Mouse (Mus musculus) lung, postnatal 0 days (tissue): ENCODE data around the gene Cachd1. TPM values are rescaled to one million over a fixed set of nuclear protein-coding genes. Genes with fewer than 3 reads are reported as not detected.
A peak's percentile ranks its signal among the peaks of the same experiment; 100 is the strongest.

Experiments used
- ATAC-seq: fragments of 200-750 bp; cut with Nextera tagmentation; 2 replicates; pipeline ENCODE4 v1.8.0; 2017; ENCODE audit warnings: moderate library complexity
- DNase-seq: peaks from one replicate; pipeline ENCODE4 v3.0.0-alpha.2; 2016; ENCODE audit warnings: low spot score
- H3K27ac ChIP-seq: fragments of 300-500 bp; sonication (generic); 2 replicates; pipeline ENCODE4 v1.5.1; 2014; ENCODE audit warnings: antibody characterized with exemption, mild to moderate bottlenecking, low read length, mixed read lengths
- H3K27me3 ChIP-seq: fragments of 300-500 bp; sonication (generic); replicated peaks from 2 replicates; pipeline ENCODE4 v1.6.1; 2014; ENCODE audit warnings: low read length, mixed read lengths; ENCODE audit not compliant: insufficient read depth
- H3K36me3 ChIP-seq: fragments of 300-500 bp; sonication (generic); 2 replicates; pipeline ENCODE4 v1.6.1; 2014; ENCODE audit warnings: low read length, mixed read lengths; ENCODE audit not compliant: insufficient read depth
- H3K4me1 ChIP-seq: fragments of 300-500 bp; sonication (generic); 2 replicates; pipeline ENCODE4 v1.6.1; 2014; ENCODE audit warnings: antibody characterized with exemption, low read depth, low read length, mixed read lengths; ENCODE audit not compliant: insufficient read depth
- H3K4me2 ChIP-seq: fragments of 300-500 bp; sonication (generic); replicated peaks from 2 replicates; pipeline ENCODE4 v1.6.1; 2014; ENCODE audit warnings: low read depth, mild to moderate bottlenecking, low read length, moderate library complexity, mixed read lengths
- H3K4me3 ChIP-seq: fragments of 300-500 bp; sonication (generic); 2 replicates; pipeline ENCODE4 v1.5.1; 2014; ENCODE audit warnings: low read depth, low read length
- H3K9ac ChIP-seq: fragments of 300-500 bp; sonication (generic); replicated peaks from 2 replicates; pipeline ENCODE4 v1.6.1; 2014; ENCODE audit warnings: low read depth, mild to moderate bottlenecking
- H3K9me3 ChIP-seq: fragments of 300-500 bp; sonication (generic); 2 replicates; pipeline ENCODE4 v1.6.1; 2016; ENCODE audit warnings: low read length, mixed read lengths
- CTCF ChIP-seq: IDR thresholded peaks from 2 replicates; pipeline ENCODE4 v1.5.1; 2016; ENCODE audit warnings: antibody characterized with exemption, mild to moderate bottlenecking
- EP300 ChIP-seq: IDR thresholded peaks from 2 replicates; pipeline ENCODE4 v1.6.1; 2016; ENCODE audit warnings: antibody characterized with exemption, mild to moderate bottlenecking, control low read depth
- WGBS: fragments of 180-500 bp; shearing (Covaris S2); extraction: QIAGEN DNeasy Blood & Tissue Kit; methylation state at CpG from one replicate; pipeline ENCODE4 v1.1.7; 2014; 5-methylcytosine and 5-hydroxymethylcytosine counted together
- polyA plus RNA-seq: library from polyadenylated mRNA; unstranded; fragments of >200 nt; fragmentation: Nextera tagmentation; extraction: Ambion mirVana; gene quantifications from 2 replicates; pipeline ENCODE4 v1.2.1, GENCODE M21; 2015

Gene Cachd1
- polyA plus RNA-seq, 1 experiment from 2014 or later = 10.3 TPM

GRCm38 (mm10) chr4:100917511-100917910 lies 141.0 kb downstream of the Cachd1 start:
- 84% methylated on average over 1 of the region's 1 CpGs for WGBS
- no peak for TF ChIP-seq EP300
- TF ChIP-seq CTCF = no peak
- no peak for ATAC-seq
- Histone ChIP-seq H3K27me3 (no peaks in the 10 kb centered on the region), H3K9me3 (no peaks in the 10 kb centered on the region), H3K27ac (no peak overlapping the region), H3K36me3 (no peaks in the 10 kb centered on the region), H3K4me3 (no peak overlapping the region), H3K9ac (no peak overlapping the region), H3K4me2 (no peak overlapping the region), H3K4me1 (no peaks in the 10 kb centered on the region)
- DNase-seq = no peak

GRCm38 (mm10) chr4:100920413-100920812 lies 143.9 kb downstream of the Cachd1 start:
- H3K9ac ChIP-seq = no peak overlapping the region
- H3K4me3 ChIP-seq = no peak overlapping the region
- no peaks in the 10 kb centered on the region for H3K36me3 ChIP-seq
- no peaks in the 10 kb centered on the region for H3K27me3 ChIP-seq
- no peak overlapping the region for H3K27ac ChIP-seq
- WGBS = 59% methylated on average over 1 of the region's 1 CpGs
- H3K4me1 ChIP-seq = no peaks in the 10 kb centered on the region
- no peaks in the 10 kb centered on the region for H3K9me3 ChIP-seq
- DNase-seq (no peak), ATAC-seq (no peak)
- no peak overlapping the region for H3K4me2 ChIP-seq
- no peak for TF ChIP-seq CTCF
- TF ChIP-seq EP300 = no peak

- no peak overlapping the region for H3K4me3 ChIP-seq
- H3K27ac ChIP-seq = no peak overlapping the region
- DNase-seq = peak; percentile 88
- H3K9me3 ChIP-seq = no peaks in the 10 kb centered on the region
- no peaks in the 10 kb centered on the region for H3K36me3 ChIP-seq
- no peaks in the 10 kb centered on the region; the same call in 1 of the 2 replicates for H3K4me1 ChIP-seq
- H3K9ac ChIP-seq = no peak overlapping the region
- ATAC-seq = peak; percentile 93
- 33% methylated on average over 11 of the region's 11 CpGs for WGBS
- H3K4me2 ChIP-seq = peak overlapping the region; percentile 27; the same call in 1 of the 2 replicates
- peak; percentile 80 for TF ChIP-seq EP300
- TF ChIP-seq CTCF = no peak
- no peaks in the 10 kb centered on the region for H3K27me3 ChIP-seq
Observed at GRCm38 (mm10) chr4:100922816-100923554, 146.5 kb downstream of the Cachd1 start.

GRCm38 (mm10) chr4:100923598-100923997 lies 147.1 kb downstream of the Cachd1 start:
- no peak for TF ChIP-seq CTCF
- no peak for TF ChIP-seq EP300
- WGBS = 25% methylated on average over 6 of the region's 6 CpGs
- DNase-seq (peak; percentile 63), ATAC-seq (peak; percentile 46)
- Histone ChIP-seq H3K4me2 (peak overlapping the region; percentile 27; the same call in 1 of the 2 replicates), H3K4me3 (no peak overlapping the region), H3K9me3 (no peaks in the 10 kb centered on the region), H3K27me3 (no peaks in the 10 kb centered on the region), H3K27ac (peak overlapping the region; percentile 57; the same call in 1 of the 2 replicates), H3K36me3 (no peaks in the 10 kb centered on the region), H3K4me1 (no peaks in the 10 kb centered on the region; the same call in 1 of the 2 replicates), H3K9ac (no peak overlapping the region)

DNA sequence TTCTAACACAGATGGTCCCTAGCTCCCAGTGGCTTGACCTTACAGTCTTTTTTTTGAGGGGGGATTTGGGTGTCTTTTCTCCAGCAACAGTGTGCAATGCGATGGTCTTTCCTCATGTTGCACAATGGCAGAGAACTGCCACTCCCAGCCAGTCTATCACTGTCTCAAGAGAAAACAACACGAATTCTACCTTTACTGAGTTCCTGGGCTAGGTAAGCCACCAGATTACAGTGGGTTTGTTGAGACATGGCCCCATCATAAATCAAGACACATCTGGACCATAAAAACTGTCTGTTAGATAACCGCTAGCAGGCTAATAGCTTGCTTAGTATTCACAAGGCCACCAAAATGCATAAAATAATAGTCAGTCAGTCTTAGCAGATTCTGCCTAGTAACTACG lies 147.8 kb downstream of the Cachd1 start:
- Histone ChIP-seq H3K4me2 (no peak overlapping the region), H3K4me1 (no peaks in the 10 kb centered on the region; the same call in 1 of the 2 replicates), H3K36me3 (no peaks in the 10 kb centered on the region), H3K9ac (no peak overlapping the region), H3K4me3 (no peak overlapping the region), H3K27ac (peak overlapping the region; percentile 57; the same call in 1 of the 2 replicates), H3K9me3 (no peaks in the 10 kb centered on the region), H3K27me3 (no peaks in the 10 kb centered on the region)
- ATAC-seq = no peak
- no peak for DNase-seq
- TF ChIP-seq EP300 = no peak
- no peak for TF ChIP-seq CTCF
- 63% methylated on average over 4 of the region's 4 CpGs for WGBS

DNA sequence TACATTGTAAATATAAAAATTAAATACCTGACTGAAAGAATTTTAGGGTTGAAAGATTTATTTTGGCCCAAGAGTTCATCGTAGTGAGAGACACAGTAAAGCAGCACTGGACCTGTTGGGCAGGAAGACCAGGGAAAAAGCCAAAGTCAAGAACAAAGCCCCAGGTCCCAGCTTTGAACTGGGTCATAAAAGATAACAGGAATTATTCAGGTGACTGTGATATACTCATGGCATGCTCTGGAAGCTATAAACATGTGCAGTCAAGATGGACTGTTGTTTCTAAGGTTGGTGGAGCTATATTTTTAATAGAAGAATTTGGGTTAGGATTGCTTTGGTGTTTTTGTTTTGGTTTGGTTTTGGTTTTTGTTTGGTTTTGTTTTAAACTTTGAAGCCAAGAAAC lies 148.7 kb downstream of the Cachd1 start:
- H3K4me2 ChIP-seq = no peak overlapping the region
- no peaks in the 10 kb centered on the region for H3K9me3 ChIP-seq
- no peaks in the 10 kb centered on the region for H3K27me3 ChIP-seq
- H3K36me3 ChIP-seq = no peaks in the 10 kb centered on the region
- H3K9ac ChIP-seq = no peak overlapping the region
- no peak for TF ChIP-seq EP300
- no peak for TF ChIP-seq CTCF
- H3K4me1 ChIP-seq = no peaks in the 10 kb centered on the region; the same call in 1 of the 2 replicates
- ATAC-seq = no peak
- H3K27ac ChIP-seq = no peak overlapping the region
- DNase-seq = no peak
- WGBS = 58% methylated on average over 1 of the region's 1 CpGs
- H3K4me3 ChIP-seq = no peak overlapping the region
